Mouse (Mus musculus): ENCODE results near the gene Ccdc141. TPM values are rescaled to one million over a fixed set of nuclear protein-coding genes. Genes with fewer than 3 reads are reported as not detected.

Gene Ccdc141
- polyA plus RNA-seq, 1 experiment, result 16.3 TPM

DNA sequence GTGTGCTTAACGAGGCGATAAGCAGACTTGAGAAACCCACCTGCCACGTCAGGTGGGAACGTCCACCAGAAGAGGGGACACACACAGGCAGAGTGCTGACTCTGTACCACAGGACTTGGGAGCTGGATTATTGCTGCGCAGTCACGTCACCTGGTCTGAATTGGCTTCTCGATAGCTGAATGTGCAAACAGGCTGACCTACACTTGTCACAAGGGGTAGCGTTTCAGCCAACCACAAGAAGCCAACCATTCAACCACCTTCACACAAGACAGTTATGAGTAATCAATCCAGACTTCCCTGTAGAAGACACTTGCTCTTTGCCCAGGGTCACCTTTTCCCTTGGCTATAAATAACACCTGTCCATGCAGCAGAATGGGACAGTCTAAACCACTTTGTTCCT lies 56.6 kb downstream of the Ccdc141 start:
- TF ChIP-seq POLR2A (IDR thresholded peaks at IDR 0.05; ENCODE audit: low read depth, low read length) (no peak), CTCF (IDR thresholded peaks at IDR 0.05; ENCODE audit: borderline replicate concordance, insufficient read depth, low read length) (no peak)
- no peak overlapping the region for H3K27ac ChIP-seq (ENCODE audit: insufficient read depth, low read length)
- H3K4me1 ChIP-seq (ENCODE audit: control insufficient read depth, insufficient read depth, low read length), result no peaks in the 10 kb centered on the region

DNA sequence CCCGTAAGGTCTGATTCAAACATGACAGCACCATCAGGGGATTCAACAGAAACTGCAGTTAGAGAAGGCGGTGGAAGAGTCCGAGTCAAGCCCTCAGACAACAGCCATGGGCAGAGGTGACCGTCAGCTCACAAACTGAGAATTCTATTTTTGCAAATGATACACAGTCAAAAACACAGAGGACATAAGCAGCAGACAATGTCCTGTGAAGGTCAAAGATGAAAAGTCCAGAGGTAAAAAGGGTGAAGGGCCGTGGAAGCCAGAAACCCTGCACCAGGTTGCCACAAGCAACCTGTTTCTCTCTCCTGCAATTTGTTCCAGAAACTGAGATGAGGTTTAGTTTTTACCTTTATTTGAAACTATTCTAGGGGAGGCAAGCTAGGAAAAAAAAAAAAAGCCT lies 57.4 kb downstream of the Ccdc141 start:
- no peak for TF ChIP-seq CTCF (IDR thresholded peaks at IDR 0.05; ENCODE audit: borderline replicate concordance, insufficient read depth, low read length)
- TF ChIP-seq POLR2A (IDR thresholded peaks at IDR 0.05; ENCODE audit: low read depth, low read length), result no peak
- H3K4me3 ChIP-seq (ENCODE audit: insufficient read depth, low read length), result no peak overlapping the region

More for the DNA sequence above, 56.6 kb downstream of the Ccdc141 start:
- no peak overlapping the region for H3K4me3 ChIP-seq (ENCODE audit: insufficient read depth, low read length)

DNA sequence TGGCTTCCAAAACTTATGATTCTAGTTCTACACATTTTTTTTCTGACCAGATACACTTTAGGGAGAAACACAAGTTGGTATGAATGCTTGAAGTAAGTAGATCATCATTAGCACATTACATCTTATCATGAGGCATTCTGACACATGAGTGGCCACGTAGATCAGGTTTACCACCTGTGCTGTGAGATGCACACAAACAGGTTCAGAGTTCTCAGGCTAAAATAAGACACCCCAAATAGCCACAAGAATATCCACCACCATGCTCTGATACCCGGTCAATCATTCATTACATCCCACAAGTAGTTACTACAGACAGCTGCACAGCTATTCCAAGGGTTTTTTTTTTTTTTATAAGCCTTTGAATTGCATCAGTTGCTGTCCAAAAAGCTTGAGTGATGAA lies 59.3 kb downstream of the Ccdc141 start:
- TF ChIP-seq CTCF (IDR thresholded peaks at IDR 0.05; ENCODE audit: borderline replicate concordance, insufficient read depth, low read length), result no peak
- TF ChIP-seq POLR2A (IDR thresholded peaks at IDR 0.05; ENCODE audit: low read depth, low read length), result no peak
- Histone ChIP-seq H3K4me3 (ENCODE audit: insufficient read depth, low read length) (no peak overlapping the region), H3K27ac (ENCODE audit: insufficient read depth, low read length) (no peak overlapping the region), H3K4me1 (ENCODE audit: control insufficient read depth, insufficient read depth, low read length) (peaks cover 4% of the 10 kb centered on the region)

More for the DNA sequence above, 57.4 kb downstream of the Ccdc141 start:
- Histone ChIP-seq H3K4me1 (ENCODE audit: control insufficient read depth, insufficient read depth, low read length) (no peaks in the 10 kb centered on the region; the same call in 1 of the 2 replicates), H3K27ac (ENCODE audit: insufficient read depth, low read length) (no peak overlapping the region)

DNA sequence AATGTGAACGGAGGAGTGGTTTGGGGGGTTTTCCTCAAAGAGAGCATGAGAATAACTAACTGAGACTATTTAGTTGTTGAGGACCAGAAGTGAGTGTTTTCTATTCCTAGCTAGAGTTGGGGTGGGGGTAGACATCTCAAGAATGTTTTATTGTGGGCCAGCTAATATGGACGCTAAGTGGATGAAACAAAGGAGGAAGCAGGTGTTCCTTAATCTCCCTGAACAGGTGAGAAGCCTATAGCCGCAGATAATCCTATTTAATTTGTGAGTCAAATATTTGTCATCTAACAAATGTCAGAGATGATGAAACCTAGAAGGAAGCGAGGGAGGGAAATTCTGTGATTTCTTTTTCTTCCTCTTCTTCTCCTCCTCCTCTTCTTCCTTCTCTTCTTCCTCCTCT lies 60.1 kb downstream of the Ccdc141 start:
- no peak overlapping the region for H3K4me3 ChIP-seq (ENCODE audit: insufficient read depth, low read length)
- H3K4me1 ChIP-seq (ENCODE audit: control insufficient read depth, insufficient read depth, low read length), result peaks cover 5% of the 10 kb centered on the region
- TF ChIP-seq CTCF (IDR thresholded peaks at IDR 0.05; ENCODE audit: borderline replicate concordance, insufficient read depth, low read length), result no peak
- no peak for TF ChIP-seq POLR2A (IDR thresholded peaks at IDR 0.05; ENCODE audit: low read depth, low read length)
- no peak overlapping the region for H3K27ac ChIP-seq (ENCODE audit: insufficient read depth, low read length)

DNA sequence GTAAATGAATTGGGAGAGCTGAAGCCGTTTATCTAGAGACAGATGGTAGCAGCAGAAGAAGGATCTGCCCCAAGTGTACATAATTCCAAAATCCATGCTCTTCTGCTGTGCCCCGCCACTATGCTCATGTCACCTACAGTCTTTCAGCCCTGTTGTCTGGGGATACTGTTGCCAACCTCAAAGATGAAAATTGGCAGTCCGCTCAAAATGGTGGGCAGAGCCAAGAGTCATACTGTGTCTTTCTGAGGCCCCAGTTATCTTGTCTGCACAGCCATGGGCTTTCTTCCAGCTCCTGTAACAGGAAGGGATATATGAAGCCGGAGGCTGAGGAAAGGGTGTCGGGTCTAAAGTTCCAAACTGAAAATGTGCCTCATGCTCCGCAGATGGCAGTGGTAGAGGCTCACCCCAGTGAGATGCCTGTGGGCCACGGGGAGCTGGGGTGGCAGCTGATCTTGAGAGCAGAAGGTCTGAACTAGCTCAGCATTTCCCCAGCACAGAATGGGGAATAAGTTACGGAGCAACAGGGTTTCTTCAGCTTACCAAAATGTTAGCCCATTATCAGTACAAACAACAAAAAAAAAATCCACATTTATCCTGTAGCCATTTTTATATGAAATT lies 60.8 kb downstream of the Ccdc141 start:
- Histone ChIP-seq H3K4me1 (ENCODE audit: control insufficient read depth, insufficient read depth, low read length) (peaks cover 5% of the 10 kb centered on the region), H3K4me3 (ENCODE audit: insufficient read depth, low read length) (no peak overlapping the region), H3K27ac (ENCODE audit: insufficient read depth, low read length) (no peak overlapping the region)
- no peak for TF ChIP-seq CTCF (IDR thresholded peaks at IDR 0.05; ENCODE audit: borderline replicate concordance, insufficient read depth, low read length)

DNA sequence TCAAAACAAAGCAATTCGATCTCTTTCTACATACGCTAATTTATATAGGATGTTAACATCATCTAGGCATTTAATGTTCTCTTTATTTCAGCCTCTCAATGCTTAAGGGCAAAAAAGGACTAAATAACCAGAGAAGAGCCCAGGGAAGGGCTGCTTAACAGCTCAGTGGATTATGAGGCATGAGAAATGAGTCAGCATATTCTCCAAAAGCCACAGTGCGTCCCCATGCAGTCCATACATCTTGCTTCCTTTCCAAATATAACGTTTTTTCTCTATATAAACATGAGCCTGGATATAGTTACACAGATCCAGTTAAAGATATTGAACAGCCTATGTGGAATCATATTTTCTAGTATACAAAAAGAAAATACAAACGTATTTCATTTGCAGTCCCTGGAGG lies 61.9 kb downstream of the Ccdc141 start:
- TF ChIP-seq CTCF (IDR thresholded peaks at IDR 0.05; ENCODE audit: borderline replicate concordance, insufficient read depth, low read length) (no peak), POLR2A (IDR thresholded peaks at IDR 0.05; ENCODE audit: low read depth, low read length) (no peak)
- H3K27ac ChIP-seq (ENCODE audit: insufficient read depth, low read length), result no peak overlapping the region
- H3K4me1 ChIP-seq (ENCODE audit: control insufficient read depth, insufficient read depth, low read length), result peaks cover 5% of the 10 kb centered on the region
- no peak overlapping the region for H3K4me3 ChIP-seq (ENCODE audit: insufficient read depth, low read length)

DNA sequence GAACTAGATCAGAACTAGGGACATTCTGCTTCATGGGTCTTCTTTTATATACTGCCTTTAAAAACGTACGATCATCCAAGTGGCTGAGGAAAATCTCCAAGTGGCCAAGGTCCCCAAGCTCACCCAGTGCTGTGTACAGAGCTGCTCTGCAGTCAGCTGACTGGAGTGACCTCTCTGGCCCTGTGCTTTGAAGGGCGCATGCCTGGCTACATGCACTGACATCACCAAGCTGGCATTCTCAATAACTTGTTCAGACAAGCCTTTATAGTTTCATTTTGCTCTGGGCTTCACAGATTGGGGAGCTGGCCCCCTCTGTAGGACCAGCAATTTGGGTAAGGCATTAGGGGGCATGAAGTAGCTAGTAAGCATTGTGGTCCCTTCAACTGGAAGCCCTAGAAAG lies 64.3 kb downstream of the Ccdc141 start:
- H3K27ac ChIP-seq (ENCODE audit: insufficient read depth, low read length), result no peak overlapping the region
- H3K4me1 ChIP-seq (ENCODE audit: control insufficient read depth, insufficient read depth, low read length), result peaks cover 7% of the 10 kb centered on the region
- no peak overlapping the region for H3K4me3 ChIP-seq (ENCODE audit: insufficient read depth, low read length)
- TF ChIP-seq CTCF (IDR thresholded peaks at IDR 0.05; ENCODE audit: borderline replicate concordance, insufficient read depth, low read length), result no peak
- no peak for TF ChIP-seq POLR2A (IDR thresholded peaks at IDR 0.05; ENCODE audit: low read depth, low read length)

DNA sequence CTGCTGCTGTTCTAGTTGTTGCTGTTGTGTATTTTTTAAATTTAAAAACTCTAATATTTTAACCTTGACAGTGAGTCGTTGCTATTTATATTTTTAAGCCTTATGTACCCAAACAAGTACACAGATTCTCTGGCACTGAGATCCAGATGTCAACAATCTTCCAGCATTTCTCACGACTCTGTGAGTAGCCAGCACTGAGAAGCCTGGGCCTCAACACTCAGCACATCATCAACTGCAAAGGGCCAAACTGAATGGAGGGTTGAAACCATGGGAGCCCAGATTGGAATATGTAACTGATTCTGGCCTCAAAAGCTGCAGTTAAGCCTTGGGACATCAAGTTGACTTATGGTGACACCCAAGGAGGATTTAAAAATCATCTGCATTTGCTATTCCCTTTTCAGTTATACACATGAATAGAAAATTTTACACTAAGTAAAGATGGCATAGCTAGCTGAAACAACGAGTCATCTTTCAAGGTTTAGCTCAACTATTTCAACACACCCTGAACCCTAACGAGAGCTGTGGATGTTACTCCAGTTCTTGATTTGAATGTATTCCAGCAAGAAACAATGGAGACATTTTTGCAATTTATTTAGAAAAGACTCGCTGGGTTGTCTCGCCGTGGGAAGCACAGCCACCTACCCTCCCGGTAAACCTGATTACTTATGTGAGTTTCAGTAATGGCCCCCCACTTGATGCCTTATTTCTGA lies 65.3 kb downstream of the Ccdc141 start:
- no peak overlapping the region for H3K4me3 ChIP-seq (ENCODE audit: insufficient read depth, low read length)
- no peak overlapping the region for H3K27ac ChIP-seq (ENCODE audit: insufficient read depth, low read length)
- TF ChIP-seq CTCF (IDR thresholded peaks at IDR 0.05; ENCODE audit: borderline replicate concordance, insufficient read depth, low read length), result no peak
- TF ChIP-seq POLR2A (IDR thresholded peaks at IDR 0.05; ENCODE audit: low read depth, low read length), result no peak
- H3K4me1 ChIP-seq (ENCODE audit: control insufficient read depth, insufficient read depth, low read length), result peaks cover 7% of the 10 kb centered on the region

DNA sequence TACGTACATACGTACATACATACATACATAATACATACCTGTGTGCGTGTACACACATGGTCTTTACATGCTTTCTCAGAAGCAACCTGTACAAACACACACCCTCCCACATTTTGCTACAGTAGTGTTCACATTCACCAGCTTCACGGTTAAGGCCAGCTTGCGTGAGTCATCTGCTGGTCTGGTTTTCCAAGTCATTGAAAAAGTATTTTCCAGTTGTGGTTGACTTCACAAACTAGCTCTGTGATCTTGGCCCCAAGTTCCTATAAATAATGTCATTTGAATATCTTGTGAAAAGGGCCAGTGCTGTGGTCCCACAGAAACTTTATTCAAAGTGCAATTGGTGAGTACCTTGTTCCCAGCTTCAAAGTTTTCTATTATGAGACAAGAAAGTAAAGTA lies 67.9 kb downstream of the Ccdc141 start:
- TF ChIP-seq CTCF (IDR thresholded peaks at IDR 0.05; ENCODE audit: borderline replicate concordance, insufficient read depth, low read length), result no peak
- TF ChIP-seq POLR2A (IDR thresholded peaks at IDR 0.05; ENCODE audit: low read depth, low read length), result no peak
- Histone ChIP-seq H3K27ac (ENCODE audit: insufficient read depth, low read length) (no peak overlapping the region), H3K4me1 (ENCODE audit: control insufficient read depth, insufficient read depth, low read length) (peaks cover 7% of the 10 kb centered on the region; the same call in 1 of the 2 replicates), H3K4me3 (ENCODE audit: insufficient read depth, low read length) (no peak overlapping the region)

DNA sequence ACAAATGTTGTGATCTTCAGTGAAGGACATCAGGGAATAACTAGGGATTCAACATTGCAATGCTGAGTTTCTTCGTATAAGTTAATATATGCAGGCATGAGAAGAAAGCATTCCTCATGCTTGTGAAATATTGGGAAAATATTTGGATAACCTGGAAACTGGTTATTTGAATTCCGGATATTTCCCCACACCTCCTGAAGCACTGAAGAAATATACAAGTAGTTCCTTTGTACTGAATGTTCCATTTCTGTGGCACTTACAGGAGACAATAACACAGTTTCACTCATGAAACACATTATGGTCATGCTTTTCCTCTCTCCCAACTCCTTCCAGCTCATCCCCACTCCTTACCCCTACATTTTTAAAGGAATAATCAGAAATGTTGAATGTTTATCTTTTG lies 70.6 kb downstream of the Ccdc141 start:
- Histone ChIP-seq H3K4me1 (ENCODE audit: control insufficient read depth, insufficient read depth, low read length) (peaks cover 2% of the 10 kb centered on the region; the same call in 1 of the 2 replicates), H3K4me3 (ENCODE audit: insufficient read depth, low read length) (no peak overlapping the region), H3K27ac (ENCODE audit: insufficient read depth, low read length) (no peak overlapping the region)
- no peak for TF ChIP-seq CTCF (IDR thresholded peaks at IDR 0.05; ENCODE audit: borderline replicate concordance, insufficient read depth, low read length)
- no peak for TF ChIP-seq POLR2A (IDR thresholded peaks at IDR 0.05; ENCODE audit: low read depth, low read length)
